Mouse (Mus musculus) CH12F3 (cell line): Measurements from ENCODE around the gene Dnajc16.

ENCODE experiments used
- in situ Hi-C: fragments of 300-500 bp; cut with MboI; formaldehyde crosslinking; loops from 2 replicates; pipeline ENCODE4 v1.14.3; 2020; ENCODE audit warnings: low sequenced_read_pairs

Dnajc16 gene

DNA sequence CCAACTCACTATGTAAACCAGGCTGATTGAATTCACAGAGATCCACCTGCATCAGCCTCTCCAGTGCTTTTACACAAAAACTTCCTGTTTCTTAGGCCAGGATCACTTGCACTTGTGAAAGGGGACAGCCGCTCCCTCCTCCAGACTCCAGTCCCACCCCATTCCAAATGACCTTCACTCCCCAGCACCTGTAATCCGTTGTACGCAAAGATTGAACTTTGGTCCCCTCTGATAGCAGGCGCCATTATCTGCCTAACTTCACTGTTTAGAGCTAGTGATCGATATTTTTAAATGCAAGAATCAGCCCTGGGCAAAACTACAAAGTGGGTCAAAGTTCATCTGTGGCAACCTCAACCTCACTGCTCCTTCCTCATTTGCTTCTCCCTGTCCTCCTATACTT, 59.0 kb downstream of the Dnajc16 start:
- in situ Hi-C loops, result no loop called here

DNA sequence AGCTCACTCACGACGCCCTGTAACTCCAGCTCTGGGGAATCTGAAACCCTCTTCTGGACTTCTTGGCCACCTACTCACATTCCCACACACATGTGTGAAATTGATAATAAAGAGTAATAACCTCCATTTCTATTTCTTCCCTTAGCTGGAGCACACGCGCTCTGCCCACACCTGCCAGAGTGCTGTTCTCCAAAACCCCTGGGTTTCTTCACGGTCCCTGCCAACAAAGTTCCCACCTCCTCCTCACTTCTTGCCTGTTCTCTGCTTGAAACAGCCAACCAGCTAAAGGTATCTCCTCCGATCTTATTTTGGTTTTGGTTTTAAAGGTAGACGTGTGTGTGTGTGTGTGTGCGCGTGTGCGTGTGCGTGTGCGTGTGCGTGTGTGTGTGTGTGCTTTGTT, 60.3 kb downstream of the Dnajc16 start:
- in situ Hi-C loops, result no loop called here

GRCm38 (mm10) chr4:141729266-141729665, 61.5 kb downstream of the Dnajc16 start:
- in situ Hi-C loops, result no loop called here

- in situ Hi-C loops, result no loop called here
Measured at GRCm38 (mm10) chr4:141725738-141726137, 65.0 kb downstream of the Dnajc16 start.

GRCm38 (mm10) chr4:141725277-141725676, 65.5 kb downstream of the Dnajc16 start:
- in situ Hi-C loops, result no loop called here

- in situ Hi-C loops, result no loop called here
Measured at GRCm38 (mm10) chr4:141724594-141724993, 66.1 kb downstream of the Dnajc16 start.

DNA sequence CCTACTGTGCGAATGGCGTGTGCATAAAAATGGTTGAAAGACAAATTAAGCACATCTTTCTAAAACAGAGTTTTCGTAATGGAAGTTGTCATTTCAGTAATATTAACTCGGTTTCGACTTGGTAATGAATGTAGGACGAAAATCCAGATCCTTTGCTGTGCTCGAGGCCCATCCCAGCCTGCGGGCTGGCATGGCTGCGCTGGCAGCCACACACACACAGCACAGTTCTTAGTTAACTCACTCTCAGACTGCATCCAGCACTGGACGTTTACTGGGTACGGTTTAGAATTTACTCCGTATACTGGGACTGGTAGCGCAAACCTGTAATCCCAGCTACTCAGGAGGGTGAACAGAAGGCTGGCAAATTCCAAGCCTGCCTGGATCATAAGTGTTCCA, 67.1 kb downstream of the Dnajc16 start:
- in situ Hi-C loops, result no loop called here

GRCm38 (mm10) chr4:141722731-141723672, 67.7 kb downstream of the Dnajc16 start, which contains the start of gene Ddi2:
Gene Ddi2, minus strand, starts transcription at chr4:141723419.
- in situ Hi-C loops, result no loop called here

GRCm38 (mm10) chr4:141721961-141722360, 68.8 kb downstream of the Dnajc16 start:
- in situ Hi-C loops, result no loop called here

DNA sequence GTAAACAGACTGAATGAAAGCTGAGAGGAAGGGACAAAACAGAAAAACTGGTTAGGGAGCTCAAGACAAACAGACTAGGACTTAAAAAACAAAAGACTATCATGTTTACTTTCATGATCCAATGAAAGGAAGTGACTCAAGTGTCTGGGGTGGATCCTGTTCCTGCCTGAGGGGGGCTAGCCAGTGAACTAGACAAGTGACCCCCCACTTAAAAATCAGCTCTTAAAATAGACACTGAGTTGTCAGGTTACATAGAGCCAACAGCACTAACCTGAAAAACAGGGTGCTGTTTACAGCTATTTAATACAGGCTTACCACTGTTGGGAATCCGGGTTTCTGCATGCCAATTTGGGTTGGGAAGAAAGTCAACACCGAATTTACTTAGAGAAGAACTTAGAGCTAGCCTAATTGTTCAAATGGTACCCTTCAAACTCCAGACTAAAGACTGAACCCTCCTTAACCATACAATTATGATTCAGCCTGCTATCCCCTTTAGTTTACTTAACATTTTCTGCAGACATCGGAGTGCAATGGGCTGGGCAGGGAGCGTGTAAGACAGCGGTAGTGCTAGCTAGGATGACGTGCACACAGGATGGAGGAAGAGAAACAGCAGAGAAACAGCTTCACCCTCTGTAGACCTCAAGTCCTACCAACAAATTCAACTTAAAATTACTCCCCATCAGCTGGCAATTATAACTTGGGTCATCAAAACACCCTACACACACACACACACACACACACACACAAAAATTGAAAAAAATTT, 69.8 kb downstream of the Dnajc16 start:
- in situ Hi-C loops, result no loop called here

DNA sequence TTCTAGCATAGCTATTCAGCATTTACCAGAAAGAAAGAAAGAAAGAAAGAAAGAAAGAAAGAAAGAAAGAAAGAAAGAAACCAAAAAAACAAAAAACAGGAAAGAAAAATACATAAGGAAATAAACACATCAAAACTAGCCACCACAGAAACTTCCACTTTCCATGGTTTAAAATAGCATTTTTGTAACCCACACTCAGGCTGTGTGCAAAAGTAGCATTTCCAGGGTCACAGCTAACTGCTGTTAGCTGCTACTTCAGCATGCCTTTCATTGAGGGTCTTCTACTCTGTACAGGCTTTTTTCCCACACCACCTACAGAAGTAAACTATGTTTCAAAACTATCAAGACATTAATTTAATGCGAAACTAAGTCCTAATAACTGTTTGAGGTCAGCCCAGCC, 71.4 kb downstream of the Dnajc16 start:
- in situ Hi-C loops, result no loop called here

DNA sequence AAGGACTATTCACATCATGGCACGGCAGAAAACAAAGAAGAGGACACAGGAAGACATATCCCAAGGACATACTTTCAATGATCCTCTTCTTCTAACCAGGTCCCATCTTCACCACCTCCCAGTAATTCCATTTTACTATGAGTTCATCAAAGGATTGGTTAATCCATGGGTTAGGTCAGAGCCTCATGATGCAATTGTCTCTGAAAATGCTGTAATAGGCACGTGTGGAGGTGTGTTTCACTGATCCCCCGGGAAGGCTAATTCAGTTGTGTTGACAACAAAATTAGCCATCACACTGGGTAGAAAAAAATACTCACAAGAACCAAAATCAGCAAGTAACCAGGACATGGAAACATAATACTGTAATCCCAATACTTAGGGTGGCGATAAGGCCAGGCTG, 73.1 kb downstream of the Dnajc16 start:
- in situ Hi-C loops, result no loop called here

DNA sequence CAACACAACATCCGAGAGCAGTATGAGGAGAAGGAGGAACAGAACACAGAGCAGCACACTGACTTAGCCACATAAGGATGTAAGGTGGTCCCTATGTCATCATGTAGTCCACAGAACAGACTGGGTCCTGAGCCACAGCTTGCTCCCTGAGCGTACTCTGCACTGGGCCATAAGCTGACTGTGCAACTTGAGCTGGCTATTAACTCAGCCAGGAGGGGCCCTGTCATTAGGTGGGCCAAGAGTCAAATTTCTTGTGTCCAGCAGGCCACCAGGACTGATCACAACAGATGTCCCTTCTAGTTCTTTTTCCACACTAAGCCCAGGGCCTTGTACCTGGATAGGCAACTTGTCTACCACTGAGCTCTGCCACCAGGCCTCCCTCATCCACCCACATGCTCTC, 75.7 kb downstream of the Dnajc16 start:
- in situ Hi-C loops, result no loop called here

GRCm38 (mm10) chr4:141713598-141714142, 77.1 kb downstream of the Dnajc16 start:
- in situ Hi-C loops, result no loop called here

GRCm38 (mm10) chr4:141711250-141711649, 79.5 kb downstream of the Dnajc16 start:
- in situ Hi-C loops, result no loop called here
